Mouse (Mus musculus) E14TG2a.4 (cell line): ENCODE results near the gene Rnf123.

ENCODE experiments used
- CTCF ChIP-seq: conservative IDR thresholded peaks from 2 replicates; pipeline ENCODE4 v1.5.1; 2014; ENCODE audit warnings: low read length
- NANOG ChIP-seq: IDR thresholded peaks from 2 replicates; pipeline ENCODE4 v1.6.1; 2014; ENCODE audit warnings: borderline replicate concordance, low read length, mixed read lengths
- POU5F1 ChIP-seq: IDR thresholded peaks from 2 replicates; pipeline ENCODE4 v1.6.1; 2014; ENCODE audit warnings: low read length, borderline replicate concordance

- TF ChIP-seq CTCF (peak; percentile 58), POU5F1 (no peak), NANOG (no peak)
Observed at GRCm38 (mm10) chr9:108095518-108095917, 12.4 kb upstream of the Rnf123 start.
